Mouse (Mus musculus) myocyte (in vitro differentiated cells): ENCODE measurements around the gene Tff3. TPM values are rescaled to one million over a fixed set of nuclear protein-coding genes. Genes with fewer than 3 reads are reported as not detected.

Source experiments
- H3K27me3 ChIP-seq: one replicate; pipeline ENCODE4 v1.6.1; 2011; ENCODE audit not compliant: control insufficient read depth, insufficient read depth, insufficient read length
- H3K36me3 ChIP-seq: one replicate; pipeline ENCODE4 v1.6.1; 2011; ENCODE audit not compliant: control insufficient read depth, insufficient read depth
- H3K4me2 ChIP-seq: one replicate; pipeline ENCODE4 v1.6.1; 2011; ENCODE audit warnings: low read depth, control low read depth
- H3K4me3 ChIP-seq: one replicate; pipeline ENCODE4 v1.5.1; 2011; ENCODE audit warnings: mild to moderate bottlenecking, control low read depth, moderate library complexity
- H3K79me2 ChIP-seq: one replicate; pipeline ENCODE4 v1.6.1; 2011; ENCODE audit not compliant: control insufficient read depth, insufficient read depth
- H3ac ChIP-seq: one replicate; pipeline ENCODE4 v1.6.1; 2011; ENCODE audit not compliant: control insufficient read depth, insufficient read length
- CEBPB ChIP-seq: IDR thresholded peaks from 2 replicates; pipeline ENCODE4 v1.6.1; 2011; ENCODE audit warnings: mild to moderate bottlenecking, moderate library complexity; ENCODE audit not compliant: poor library complexity, insufficient read depth, severe bottlenecking
- E2F4 ChIP-seq: IDR thresholded peaks from one replicate; pipeline ENCODE4 v1.6.1; 2011; ENCODE audit warnings: mild to moderate bottlenecking, control low read depth, moderate library complexity; ENCODE audit not compliant: insufficient read depth
- MAX ChIP-seq: IDR thresholded peaks from one replicate; pipeline ENCODE4 v1.6.1; 2011; ENCODE audit warnings: low read depth, mild to moderate bottlenecking, control low read depth
- MYOD1 ChIP-seq, 3 experiments: IDR thresholded peaks; one replicate each; pipeline ENCODE4 v1.6.1; 2011; ENCODE audit warnings: control low read depth in 2 of 3, low read depth in 2 of 3, mild to moderate bottlenecking in 2 of 3, moderate library complexity in 1 of 3; ENCODE audit not compliant: insufficient read length in 2 of 3, control insufficient read depth in 1 of 3
- MYOG ChIP-seq, 3 experiments: IDR thresholded peaks; one replicate each; pipeline ENCODE4 v1.6.1; 2011; ENCODE audit warnings: control low read depth in 2 of 3, low read depth in 2 of 3, mild to moderate bottlenecking in 2 of 3; ENCODE audit not compliant: insufficient read length in 2 of 3, control insufficient read depth in 1 of 3, insufficient read depth in 1 of 3
- POLR2A ChIP-seq: IDR thresholded peaks from one replicate; pipeline ENCODE4 v1.6.1; 2011; ENCODE audit warnings: low read depth, mild to moderate bottlenecking, control low read depth, moderate library complexity; ENCODE audit not compliant: insufficient read length
- POLR2AphosphoS2 ChIP-seq: IDR thresholded peaks from one replicate; pipeline ENCODE4 v1.6.1; 2011; ENCODE audit warnings: low read depth, control low read depth; ENCODE audit not compliant: insufficient read length
- REST ChIP-seq: IDR thresholded peaks from one replicate; pipeline ENCODE4 v1.6.1; 2011; ENCODE audit warnings: mild to moderate bottlenecking, control low read depth, moderate library complexity; ENCODE audit not compliant: insufficient read depth, insufficient read length
- SRF ChIP-seq: IDR thresholded peaks from one replicate; pipeline ENCODE4 v1.6.1; 2011; ENCODE audit warnings: low read depth; ENCODE audit not compliant: control insufficient read depth, insufficient read length
- TCF12 ChIP-seq: IDR thresholded peaks from one replicate; pipeline ENCODE4 v1.6.1; 2011; ENCODE audit warnings: mild to moderate bottlenecking, control low read depth; ENCODE audit not compliant: poor library complexity, insufficient read depth, severe bottlenecking
- TCF3 ChIP-seq: IDR thresholded peaks from one replicate; pipeline ENCODE4 v1.6.1; 2011; ENCODE audit warnings: low read depth, control low read depth; ENCODE audit not compliant: insufficient read length
- USF1 ChIP-seq: IDR thresholded peaks from one replicate; pipeline ENCODE4 v1.6.1; 2011; ENCODE audit warnings: low read depth, mild to moderate bottlenecking, control low read depth, moderate library complexity
- polyA plus RNA-seq: library from polyadenylated mRNA; unstranded; fragments of >200 nt; fragmentation: generic; extraction: Trizol; gene quantifications from one replicate; pipeline ENCODE4 v1.2.1, GENCODE M21; 2012; ENCODE audit warnings: missing spikeins

Gene Tff3
- polyA plus RNA-seq, 1 experiment = not detected

GRCm38 (mm10) chr17:31152966-31153499 is 23.6 kb upstream of the Tff3 start:
- no peak overlapping the region for H3ac ChIP-seq
- no peak overlapping the region for H3K4me2 ChIP-seq
- H3K4me3 ChIP-seq = no peak overlapping the region
- no peak for TF ChIP-seq USF1
- no peaks in the 10 kb centered on the region for H3K36me3 ChIP-seq
- H3K79me2 ChIP-seq = no peaks in the 10 kb centered on the region
- H3K27me3 ChIP-seq = no peaks in the 10 kb centered on the region

GRCm38 (mm10) chr17:31152512-31152911 is 23.1 kb upstream of the Tff3 start:
- no peak overlapping the region for H3K4me2 ChIP-seq
- no peak overlapping the region for H3K4me3 ChIP-seq
- no peak for TF ChIP-seq E2F4
- TF ChIP-seq TCF3 = no peak
- no peak for TF ChIP-seq SRF
- no peak for TF ChIP-seq USF1
- TF ChIP-seq REST = no peak
- no peak for TF ChIP-seq MYOD1 (IDR thresholded peaks at IDR 0.05; ENCODE audit: control insufficient read depth in 1 of 3, insufficient read length in 2 of 3, low read depth in 2 of 3)
- no peak for TF ChIP-seq MYOG (IDR thresholded peaks at IDR 0.05; ENCODE audit: control insufficient read depth in 1 of 3, insufficient read depth in 1 of 3, insufficient read length in 2 of 3, low read depth in 2 of 3)
- no peaks in the 10 kb centered on the region for H3K79me2 ChIP-seq
- H3K27me3 ChIP-seq = no peaks in the 10 kb centered on the region
- no peak overlapping the region for H3ac ChIP-seq
- H3K36me3 ChIP-seq = no peaks in the 10 kb centered on the region

- TF ChIP-seq TCF3 (no peak), E2F4 (no peak), REST (no peak), POLR2A (no peak), MYOG (IDR thresholded peaks at IDR 0.05; ENCODE audit: control insufficient read depth in 1 of 3, insufficient read depth in 1 of 3, insufficient read length in 2 of 3, low read depth in 2 of 3) (no peak), POLR2AphosphoS2 (no peak)
- no peak overlapping the region for H3K4me3 ChIP-seq
- no peaks in the 10 kb centered on the region for H3K36me3 ChIP-seq
- no peak overlapping the region for H3K4me2 ChIP-seq
- no peaks in the 10 kb centered on the region for H3K79me2 ChIP-seq
- no peaks in the 10 kb centered on the region for H3K27me3 ChIP-seq
- H3ac ChIP-seq = no peak overlapping the region
These were observed 16.6 kb upstream of the Tff3 start for GRCm38 (mm10) chr17:31145998-31146397.

- H3K4me2 ChIP-seq = no peak within 1 kb of the TSS
- H3K4me3 ChIP-seq = no peak within 1 kb of the TSS
- no peaks in the 10 kb centered on the region for H3K36me3 ChIP-seq
- H3K27me3 ChIP-seq = no peaks in the 10 kb centered on the region
- no peaks in the 10 kb centered on the region for H3K79me2 ChIP-seq
- no peak within 1 kb of the TSS for H3ac ChIP-seq
- TF ChIP-seq MYOD1 (IDR thresholded peaks at IDR 0.05; ENCODE audit: control insufficient read depth in 1 of 3, insufficient read length in 2 of 3, low read depth in 2 of 3) = no peak
- TF ChIP-seq USF1 = no peak
- no peak for TF ChIP-seq CEBPB
- TF ChIP-seq MAX = no peak
- TF ChIP-seq E2F4 = no peak
- TF ChIP-seq SRF = no peak
- no peak for TF ChIP-seq REST
- TF ChIP-seq TCF3 = no peak
- no peak for TF ChIP-seq POLR2AphosphoS2
- TF ChIP-seq MYOG (IDR thresholded peaks at IDR 0.05; ENCODE audit: control insufficient read depth in 1 of 3, insufficient read depth in 1 of 3, insufficient read length in 2 of 3, low read depth in 2 of 3) = no peak
- TF ChIP-seq TCF12 = no peak
- no peak for TF ChIP-seq POLR2A
These were observed 14.9 kb upstream of the Tff3 start, which contains the start of gene Tff2 for GRCm38 (mm10) chr17:31144040-31145037. TSS of gene Tff2 (minus strand) at chr17:31144282.

- TF ChIP-seq MYOG (IDR thresholded peaks at IDR 0.05; ENCODE audit: control insufficient read depth in 1 of 3, insufficient read depth in 1 of 3, insufficient read length in 2 of 3, low read depth in 2 of 3) (no peak), MAX (no peak), USF1 (no peak), TCF3 (no peak), POLR2AphosphoS2 (no peak), MYOD1 (IDR thresholded peaks at IDR 0.05; ENCODE audit: control insufficient read depth in 1 of 3, insufficient read length in 2 of 3, low read depth in 2 of 3) (no peak), SRF (no peak), E2F4 (no peak), REST (no peak), POLR2A (no peak), CEBPB (no peak), TCF12 (no peak)
- Histone ChIP-seq H3K79me2 (no peaks in the 10 kb centered on the region), H3K36me3 (no peaks in the 10 kb centered on the region), H3K27me3 (no peaks in the 10 kb centered on the region), H3K4me2 (no peak overlapping the region), H3K4me3 (no peak overlapping the region), H3ac (no peak overlapping the region)
These were observed 12.7 kb upstream of the Tff3 start for GRCm38 (mm10) chr17:31142116-31142515.
